In genomic region chr17:47863023-47863422, GRCm38 (mm10) we compare ENCODE assay signal across 19 mouse cellular contexts. TPM values are rescaled to one million over a fixed set of nuclear protein-coding genes. Genes with fewer than 3 reads are reported as not detected.
DNase-seq lines count a peak whose midpoint lies in the region; ATAC-seq and TF ChIP-seq lines count a peak whose summit lies in the region.
"Had no signal": no experiment of that assay in that cellular context is flagged by ENCODE, and none has a peak within 500 bp of the region (broad histone marks: within the 10 kb centered on the region; RNA-seq: fewer than 3 reads in every experiment).

No protein-coding gene starts in this region.

- peak overlapping the region; percentile 50; the same call in 1 of the 2 replicates for H3K27ac ChIP-seq in heart, embryonic 11.5 days (ENCODE audit: low read depth, low read length)
- no peak overlapping the region for H3K27ac ChIP-seq in lung, postnatal 0 days (ENCODE audit: low read length)
- H3K27ac ChIP-seq in embryonic facial prominence, embryonic 12.5 days, result peak overlapping the region; percentile 69; the same call in 1 of the 2 replicates
- H3K27ac ChIP-seq in limb, embryonic 12.5 days, result peak overlapping the region; percentile 82
- H3K27ac ChIP-seq in layer of hippocampus, adult 2 months, result no peak overlapping the region
- H3K27ac ChIP-seq: gastrocnemius, adult 2 months; left cerebral cortex, adult 2 months had no signal

- peaks cover 10% of the 10 kb centered on the region; the same call in 1 of the 2 replicates for H3K4me1 ChIP-seq in heart, embryonic 11.5 days (ENCODE audit: control insufficient read depth, insufficient read depth, low read length)
- H3K4me1 ChIP-seq in lung, postnatal 0 days (ENCODE audit: insufficient read depth, low read depth, low read length), result no peaks in the 10 kb centered on the region
- H3K4me1 ChIP-seq in embryonic facial prominence, embryonic 12.5 days, result peaks cover 19% of the 10 kb centered on the region
- peaks cover 21% of the 10 kb centered on the region for H3K4me1 ChIP-seq in limb, embryonic 12.5 days (replicated peaks)

- no peak for ATAC-seq in heart, embryonic 11.5 days (replicated peaks; ENCODE audit: insufficient number of reproducible peaks, low FRiP score, low TSS enrichment)
- no peak for ATAC-seq in lung, postnatal 0 days
- ATAC-seq in embryonic facial prominence, embryonic 12.5 days (ENCODE audit: insufficient number of reproducible peaks, insufficient read depth, low FRiP score, low TSS enrichment), result no peak
- no peak for ATAC-seq in limb, embryonic 12.5 days (ENCODE audit: insufficient number of reproducible peaks, insufficient read depth, low FRiP score, low TSS enrichment, low read depth)
- ATAC-seq: forebrain, postnatal 0 days had no signal

- H3K27me3 ChIP-seq in heart, embryonic 11.5 days (ENCODE audit: control insufficient read depth, insufficient read depth, low read length), result no peaks in the 10 kb centered on the region
- H3K27me3 ChIP-seq in lung, postnatal 0 days (replicated peaks; ENCODE audit: insufficient read depth, low read length), result no peaks in the 10 kb centered on the region
- no peaks in the 10 kb centered on the region for H3K27me3 ChIP-seq in embryonic facial prominence, embryonic 12.5 days
- H3K27me3 ChIP-seq in limb, embryonic 12.5 days, result no peaks in the 10 kb centered on the region; the same call in none of the 2 replicates

- H3K9ac ChIP-seq in heart, embryonic 11.5 days (ENCODE audit: low read depth, low read length), result no peak overlapping the region
- H3K9ac ChIP-seq in lung, postnatal 0 days (replicated peaks; ENCODE audit: low read depth), result no peak overlapping the region
- no peak overlapping the region for H3K9ac ChIP-seq in embryonic facial prominence, embryonic 12.5 days
- no peak overlapping the region for H3K9ac ChIP-seq in limb, embryonic 12.5 days (replicated peaks)
- H3K9ac ChIP-seq: forebrain, postnatal 0 days had no signal

- 0 out of 2 replicates have a peak, but pooled peaks have one; percentile 2 for TF ChIP-seq CTCF in lung, postnatal 0 days (IDR thresholded peaks at IDR 0.05)
- no peak for TF ChIP-seq CTCF in layer of hippocampus, adult 2 months (conservative IDR thresholded peaks at IDR 0.05)

- no peak for DNase-seq in heart, adult 8-10 months (ENCODE audit: low spot score)
- no peak for DNase-seq in lung, postnatal 0 days (ENCODE audit: low spot score)
- no peak for DNase-seq in lung, postnatal 4 days
- no peak for DNase-seq in layer of hippocampus, adult 2 months (ENCODE audit: low spot score in 2 of 2)
- DNase-seq in left cerebral cortex, adult 9 months (ENCODE audit: low spot score in 2 of 2), result no peak
- DNase-seq: adrenal gland, adult 8-10 months; B cell, adult 2 months; forebrain, postnatal 0 days; gastrocnemius, adult 2 months; heart, postnatal 36 days; kidney, adult 11 months; kidney, postnatal 10 days; lung, adult 2 months; thymus, postnatal 14 days had no signal

- no peak overlapping the region for H3K4me2 ChIP-seq in heart, embryonic 11.5 days
- no peak overlapping the region for H3K4me2 ChIP-seq in lung, postnatal 0 days (replicated peaks; ENCODE audit: low read depth, low read length)
- H3K4me2 ChIP-seq in embryonic facial prominence, embryonic 12.5 days (replicated peaks), result no peak overlapping the region
- H3K4me2 ChIP-seq in limb, embryonic 12.5 days, result peak overlapping the region; percentile 23
- H3K4me2 ChIP-seq: liver, embryonic 11.5 days had no signal

- 59% methylated on average over 4 of the region's 4 CpGs for WGBS in heart, embryonic 11.5 days (ENCODE audit: insufficient replicate concordance)
- 41% methylated on average over 4 of the region's 4 CpGs for WGBS in lung, postnatal 0 days
- whole genome bisulfite sequencing in embryonic facial prominence, embryonic 12.5 days, result 49% methylated on average over 4 of the region's 4 CpGs
- WGBS in limb, embryonic 12.5 days, result 58% methylated on average over 4 of the region's 4 CpGs

- H3K4me3 ChIP-seq in heart, embryonic 11.5 days (ENCODE audit: low read depth, low read length), result no peak overlapping the region
- H3K4me3 ChIP-seq in lung, postnatal 0 days (ENCODE audit: low read depth, low read length), result no peak overlapping the region
- H3K4me3 ChIP-seq in embryonic facial prominence, embryonic 12.5 days, result no peak overlapping the region
- H3K4me3 ChIP-seq in limb, embryonic 12.5 days (replicated peaks), result no peak overlapping the region
- H3K4me3 ChIP-seq in layer of hippocampus, adult 2 months, result no peak overlapping the region
- H3K4me3 ChIP-seq: gastrocnemius, adult 2 months; left cerebral cortex, adult 2 months had no signal

- H3K36me3 ChIP-seq in heart, embryonic 11.5 days (ENCODE audit: control insufficient read depth, insufficient read depth, low read length), result no peaks in the 10 kb centered on the region
- H3K36me3 ChIP-seq in lung, postnatal 0 days (ENCODE audit: insufficient read depth, low read length), result no peaks in the 10 kb centered on the region
- H3K36me3 ChIP-seq in embryonic facial prominence, embryonic 12.5 days, result peaks cover 4% of the 10 kb centered on the region
- peaks cover 17% of the 10 kb centered on the region for H3K36me3 ChIP-seq in limb, embryonic 12.5 days

- no peaks in the 10 kb centered on the region for H3K9me3 ChIP-seq in heart, embryonic 11.5 days (replicated peaks; ENCODE audit: control insufficient read depth, low read length)
- no peaks in the 10 kb centered on the region for H3K9me3 ChIP-seq in lung, postnatal 0 days (ENCODE audit: low read length)
- H3K9me3 ChIP-seq in embryonic facial prominence, embryonic 12.5 days, result no peaks in the 10 kb centered on the region
- no peaks in the 10 kb centered on the region for H3K9me3 ChIP-seq in limb, embryonic 12.5 days

- TF ChIP-seq EP300 in lung, postnatal 0 days (IDR thresholded peaks at IDR 0.05), result no peak

RNA-seq across cellular contexts. Expression of gene Mdfi, which starts 28.5 kb away (rescaled TPM):
- 28.2 and 34.6 TPM in 2 replicates for polyA plus RNA-seq in heart, embryonic 11.5 days (2014; fragmentation: Nextera tagmentation; extraction: Ambion mirVana)
- total RNA-seq in heart, adult 8-10 months (2022), result 1 to 10 TPM; 1.7 to 2.2 (median 1.9) TPM
- 8.3 and 9.3 TPM in 2 replicates for polyA plus RNA-seq in lung, postnatal 0 days (2015; fragmentation: Nextera tagmentation; extraction: Ambion mirVana)
- polyA plus RNA-seq in embryonic facial prominence, embryonic 12.5 days (2016; fragmentation: Nextera tagmentation; extraction: Ambion mirVana), result 35.6 and 49.2 TPM in 2 replicates
- 32.1 and 44.7 TPM in 2 replicates for polyA plus RNA-seq in limb, embryonic 12.5 days (2016; fragmentation: Nextera tagmentation; extraction: Ambion mirVana)
- under 1 TPM; 0.49 to 0.83 TPM for total RNA-seq in layer of hippocampus, adult 2 months (2021)

Comparison
In these comparisons a context has a peak if more than half of its experiments do, and no peak if none do; other contexts are left out.
1. H3K27ac ChIP-seq: peak in heart, embryonic 11.5 days (single experiment), embryonic facial prominence, embryonic 12.5 days (single experiment) and limb, embryonic 12.5 days (single experiment); none in lung, postnatal 0 days (single experiment) and layer of hippocampus, adult 2 months (single experiment).